Mouse (Mus musculus) ES-Bruce4 (cell line): ENCODE measurements around the gene Sgpl1. TPM values are rescaled to one million over a fixed set of nuclear protein-coding genes. Genes with fewer than 3 reads are reported as not detected.

Experiments used
- H3K27ac ChIP-seq: 2 replicates; pipeline ENCODE4 v1.5.1; 2012; ENCODE audit warnings: low read length, inconsistent platforms; ENCODE audit not compliant: insufficient read depth
- H3K27me3 ChIP-seq: 2 replicates; pipeline ENCODE4 v1.6.1; 2012; ENCODE audit warnings: mild to moderate bottlenecking, low read length, inconsistent platforms; ENCODE audit not compliant: control insufficient read depth, poor library complexity, insufficient read depth, severe bottlenecking
- H3K36me3 ChIP-seq: 2 replicates; pipeline ENCODE4 v1.6.1; 2012; ENCODE audit warnings: inconsistent platforms, mild to moderate bottlenecking, low read length, moderate library complexity; ENCODE audit not compliant: control insufficient read depth, poor library complexity, insufficient read depth, severe bottlenecking
- H3K4me1 ChIP-seq: one replicate; pipeline ENCODE4 v1.8.1; 2011; ENCODE audit warnings: low read length; ENCODE audit not compliant: control insufficient read depth, insufficient read depth
- H3K4me3 ChIP-seq: 2 replicates; pipeline ENCODE4 v1.5.1; 2011; ENCODE audit warnings: low read depth, mild to moderate bottlenecking, low read length
- H3K9ac ChIP-seq: 2 replicates; pipeline ENCODE4 v1.6.1; 2012; ENCODE audit warnings: low read depth, mild to moderate bottlenecking, inconsistent platforms; ENCODE audit not compliant: poor library complexity, severe bottlenecking
- H3K9me3 ChIP-seq: replicated peaks from 2 replicates; pipeline ENCODE4 v1.6.1; 2012; ENCODE audit warnings: mild to moderate bottlenecking, low read length, inconsistent platforms; ENCODE audit not compliant: control insufficient read depth, poor library complexity, insufficient read depth, severe bottlenecking
- CTCF ChIP-seq: IDR thresholded peaks from one replicate; pipeline ENCODE4 v1.8.1; 2011; ENCODE audit warnings: low read depth, low read length
- EP300 ChIP-seq: IDR thresholded peaks from 2 replicates; pipeline ENCODE4 v1.6.1; 2011; ENCODE audit warnings: low read depth, low read length; ENCODE audit not compliant: insufficient read depth
- POLR2A ChIP-seq: IDR thresholded peaks from one replicate; pipeline ENCODE4 v1.8.1; 2011; ENCODE audit warnings: low read length; ENCODE audit not compliant: insufficient read depth
- polyA plus RNA-seq: library from polyadenylated mRNA; stranded (reverse); fragments of >200 nt; gene quantifications from 2 replicates; pipeline ENCODE4 v1.2.4, GENCODE M21; 2011; ENCODE audit warnings: low read depth; ENCODE audit not compliant: missing spikeins, insufficient read depth, insufficient read length

The Sgpl1 gene
- polyA plus RNA-seq, 1 experiment: 73.7 TPM

GRCm38 (mm10) chr10:61137567-61137966 is 9.9 kb downstream of the Sgpl1 start:
- no peak overlapping the region for H3K27ac ChIP-seq
- no peak for TF ChIP-seq POLR2A
- no peak for TF ChIP-seq EP300
- no peak for TF ChIP-seq CTCF
- H3K9ac ChIP-seq: no peak overlapping the region
- no peaks in the 10 kb centered on the region for H3K9me3 ChIP-seq
- no peaks in the 10 kb centered on the region for H3K4me1 ChIP-seq
- peaks cover 9% of the 10 kb centered on the region for H3K36me3 ChIP-seq
- no peaks in the 10 kb centered on the region for H3K27me3 ChIP-seq
- H3K4me3 ChIP-seq: no peak overlapping the region

- Histone ChIP-seq H3K9ac (no peak overlapping the region), H3K27ac (no peak overlapping the region)
- TF ChIP-seq CTCF: no peak
- TF ChIP-seq POLR2A: no peak
- no peak for TF ChIP-seq EP300
Observed at GRCm38 (mm10) chr10:61135226-61135839, 12.2 kb downstream of the Sgpl1 start.

GRCm38 (mm10) chr10:61134041-61134440 is 13.5 kb downstream of the Sgpl1 start:
- Histone ChIP-seq H3K4me1 (no peaks in the 10 kb centered on the region), H3K4me3 (no peak overlapping the region), H3K27me3 (no peaks in the 10 kb centered on the region), H3K9me3 (no peaks in the 10 kb centered on the region), H3K9ac (no peak overlapping the region), H3K27ac (no peak overlapping the region), H3K36me3 (peaks cover 3% of the 10 kb centered on the region)
- TF ChIP-seq EP300: no peak
- TF ChIP-seq CTCF: no peak
- no peak for TF ChIP-seq POLR2A

More at GRCm38 (mm10) chr10:61135226-61135839, 12.2 kb downstream of the Sgpl1 start:
- Histone ChIP-seq H3K27me3 (no peaks in the 10 kb centered on the region), H3K4me1 (no peaks in the 10 kb centered on the region), H3K9me3 (no peaks in the 10 kb centered on the region), H3K4me3 (no peak overlapping the region), H3K36me3 (peaks cover 3% of the 10 kb centered on the region)

DNA sequence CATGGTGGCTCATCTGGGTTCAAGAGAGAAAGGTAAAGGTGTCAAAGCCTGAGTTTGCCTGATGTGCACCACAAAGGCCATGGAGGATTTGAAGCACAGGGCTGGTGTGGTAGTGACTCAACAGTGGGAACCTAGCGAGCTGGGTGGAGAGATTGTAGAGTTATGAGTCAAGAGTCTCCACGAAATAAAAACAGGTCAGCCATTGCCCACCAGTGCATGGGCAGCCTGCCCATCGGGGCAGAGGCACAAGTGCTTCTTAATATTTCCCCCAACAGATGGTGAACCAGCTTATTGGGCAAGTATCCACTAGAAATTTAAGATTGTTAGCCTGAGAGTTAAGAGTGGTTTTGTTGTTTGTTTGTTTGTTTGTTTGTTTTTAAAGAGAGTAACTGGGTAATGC is 16.5 kb downstream of the Sgpl1 start:
- H3K27me3 ChIP-seq: no peaks in the 10 kb centered on the region
- no peaks in the 10 kb centered on the region for H3K4me1 ChIP-seq
- H3K4me3 ChIP-seq: no peak overlapping the region
- H3K9ac ChIP-seq: no peak overlapping the region
- TF ChIP-seq POLR2A: no peak
- no peak for TF ChIP-seq CTCF
- no peak for TF ChIP-seq EP300
- no peaks in the 10 kb centered on the region; the same call in 1 of the 2 replicates for H3K36me3 ChIP-seq
- no peak overlapping the region for H3K27ac ChIP-seq
- H3K9me3 ChIP-seq: no peaks in the 10 kb centered on the region

GRCm38 (mm10) chr10:61128701-61129365 is 18.7 kb downstream of the Sgpl1 start:
- Histone ChIP-seq H3K9me3 (no peaks in the 10 kb centered on the region), H3K27me3 (no peaks in the 10 kb centered on the region), H3K4me3 (no peak overlapping the region), H3K27ac (no peak overlapping the region), H3K36me3 (no peaks in the 10 kb centered on the region; the same call in 1 of the 2 replicates), H3K9ac (no peak overlapping the region), H3K4me1 (no peaks in the 10 kb centered on the region)
- TF ChIP-seq EP300 (no peak), CTCF (no peak), POLR2A (no peak)

DNA sequence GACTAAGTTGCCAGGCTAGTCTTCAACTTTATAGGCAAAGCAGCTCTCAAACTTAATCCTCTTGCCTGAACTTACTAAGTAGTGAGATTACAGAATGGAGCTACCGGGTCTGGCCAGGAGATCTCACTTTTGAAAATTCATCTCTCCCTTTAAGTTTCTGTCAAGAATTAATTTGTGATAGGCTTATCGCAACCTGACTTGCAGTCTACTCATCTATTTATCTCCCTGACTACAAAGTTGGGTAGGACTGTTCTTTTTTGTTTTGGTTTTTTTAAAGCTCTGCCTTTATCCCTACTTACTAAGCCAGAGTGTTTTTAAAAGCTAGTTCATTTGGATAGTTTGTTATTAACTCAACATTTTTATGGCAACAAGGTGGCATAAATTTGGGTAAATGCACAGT is 23.0 kb downstream of the Sgpl1 start:
- no peaks in the 10 kb centered on the region for H3K4me1 ChIP-seq
- TF ChIP-seq POLR2A (no peak), CTCF (no peak), EP300 (no peak)
- H3K4me3 ChIP-seq: no peak overlapping the region
- no peaks in the 10 kb centered on the region for H3K27me3 ChIP-seq
- no peak overlapping the region for H3K9ac ChIP-seq
- H3K27ac ChIP-seq: no peak overlapping the region
- H3K36me3 ChIP-seq: peaks cover 13% of the 10 kb centered on the region
- H3K9me3 ChIP-seq: no peaks in the 10 kb centered on the region
